Mouse (Mus musculus): ENCODE results near the gene Uxt. TPM values are rescaled to one million over a fixed set of nuclear protein-coding genes. Genes with fewer than 3 reads are reported as not detected.

Gene Uxt
- 41.2 TPM for polyA plus RNA-seq (2017; shearing (Covaris generic))

GRCm38 (mm10) chrX:20961477-20962378, at the start of gene Uxt:
Uxt (minus strand) TSS chrX:20962017.

DNA sequence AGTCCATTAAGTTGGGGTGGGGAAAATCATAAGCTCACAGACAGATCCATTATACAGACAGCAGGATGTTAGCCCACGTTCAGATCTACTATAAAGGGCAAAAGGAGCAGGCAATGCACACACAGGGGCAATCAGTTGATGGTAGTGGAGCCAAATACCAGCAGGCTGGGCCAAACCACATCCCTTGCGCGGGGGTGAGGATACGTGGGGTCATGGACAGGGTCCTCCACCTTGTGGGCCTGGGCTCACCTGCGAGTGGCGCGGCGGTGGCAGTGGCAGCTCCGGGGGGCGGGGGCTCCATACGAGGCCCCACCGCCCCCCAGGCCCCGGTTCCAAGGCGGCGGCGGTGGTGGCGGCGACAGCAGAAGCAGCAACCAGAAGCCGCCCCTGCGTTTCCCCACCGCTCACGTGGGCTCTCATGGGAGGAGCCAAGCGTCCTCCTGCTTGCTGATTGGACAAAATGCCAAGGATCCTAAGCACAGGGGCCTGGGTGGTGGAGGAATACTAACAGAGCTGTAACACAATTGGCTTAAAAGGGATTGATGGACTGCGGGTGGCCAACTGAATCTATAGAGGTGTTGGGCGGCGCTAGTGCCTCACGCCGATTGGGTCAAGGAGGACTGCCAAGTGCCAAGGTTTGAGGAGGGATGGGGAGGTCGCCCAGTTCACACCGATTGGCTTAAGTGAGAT, 11.5 kb downstream of the Uxt start, which contains the start of gene Elk1:
Elk1 (minus strand) TSS at position 418 of the 690 bp plus-strand sequence.

GRCm38 (mm10) chrX:20931364-20931763, 30.5 kb downstream of the Uxt start, which contains the start of gene Cfp:
Cfp (minus strand) TSS chrX:20931555.

GRCm38 (mm10) chrX:20920844-20921364, 40.9 kb downstream of the Uxt start, which contains the start of gene Syn1:
Syn1 (minus strand) TSS chrX:20921004.

Other genes with a start within 250 kb of the Uxt start
- 166 TPM for gene Araf, start 164.2 kb downstream of the Uxt start, polyA plus RNA-seq (2017; shearing (Covaris generic))
- not detected for gene Timp1, start 91.9 kb downstream of the Uxt start, polyA plus RNA-seq (2017; shearing (Covaris generic))
- gene Syn1, start 41.0 kb downstream of the Uxt start, polyA plus RNA-seq (2017; shearing (Covaris generic)): 0.15 TPM
- gene Cfp, start 30.5 kb downstream of the Uxt start, polyA plus RNA-seq (2017; shearing (Covaris generic)): 1.1 TPM
- gene Elk1, start 11.4 kb downstream of the Uxt start, polyA plus RNA-seq (2017; shearing (Covaris generic)): 9.1 TPM
- 10.8 TPM for gene Zfp182, start 100.3 kb upstream of the Uxt start, polyA plus RNA-seq (2017; shearing (Covaris generic))
- not detected for gene Spaca5, start 106.4 kb upstream of the Uxt start, polyA plus RNA-seq (2017; shearing (Covaris generic))
- 0.81 TPM for gene Zfp300, start 127.5 kb upstream of the Uxt start, polyA plus RNA-seq (2017; shearing (Covaris generic))
- not detected for gene Ssxa1, start 153.8 kb upstream of the Uxt start, polyA plus RNA-seq (2017; shearing (Covaris generic))
- not detected for gene Gm21876, start 213.6 kb upstream of the Uxt start, polyA plus RNA-seq (2017; shearing (Covaris generic))